Mouse (Mus musculus): ENCODE results near the gene Slc25a22. TPM values are rescaled to one million over a fixed set of nuclear protein-coding genes. Genes with fewer than 3 reads are reported as not detected.

Gene Slc25a22
- polyA plus RNA-seq, 1 experiment = 16.2 TPM

- H3K79me2 ChIP-seq (ENCODE audit: control insufficient read depth, insufficient read depth) = no peaks in the 10 kb centered on the region
- no peak overlapping the region for H3ac ChIP-seq (ENCODE audit: control insufficient read depth, insufficient read length, low read depth)
- no peaks in the 10 kb centered on the region for H3K27me3 ChIP-seq (ENCODE audit: control insufficient read depth, insufficient read depth, insufficient read length)
- no peaks in the 10 kb centered on the region for H3K79me3 ChIP-seq (ENCODE audit: low read depth)
- H3K4me3 ChIP-seq (ENCODE audit: insufficient read depth, poor library complexity, severe bottlenecking) = no peak overlapping the region
- no peaks in the 10 kb centered on the region for H3K36me3 ChIP-seq (ENCODE audit: control insufficient read depth, insufficient read depth)
- TF ChIP-seq MYOD1 (IDR thresholded peaks at IDR 0.05; ENCODE audit: control insufficient read depth, insufficient read length, low read depth) (no peak), CTCF (IDR thresholded peaks at IDR 0.05; ENCODE audit: control insufficient read depth, insufficient read depth, insufficient read length) (no peak), MAX (IDR thresholded peaks at IDR 0.05) (no peak), CEBPB (IDR thresholded peaks at IDR 0.05; ENCODE audit: low read depth) (no peak)
These were observed 17.5 kb downstream of the Slc25a22 start for GRCm38 (mm10) chr7:141420030-141420702.

GRCm38 (mm10) chr7:141418970-141419369 lies 18.7 kb downstream of the Slc25a22 start:
- Histone ChIP-seq H3K36me3 (ENCODE audit: control insufficient read depth, insufficient read depth) (no peaks in the 10 kb centered on the region), H3K79me2 (ENCODE audit: control insufficient read depth, insufficient read depth) (no peaks in the 10 kb centered on the region), H3K4me3 (ENCODE audit: insufficient read depth, poor library complexity, severe bottlenecking) (no peak overlapping the region), H3ac (ENCODE audit: control insufficient read depth, insufficient read length, low read depth) (no peak overlapping the region), H3K27me3 (ENCODE audit: control insufficient read depth, insufficient read depth, insufficient read length) (no peaks in the 10 kb centered on the region), H3K79me3 (ENCODE audit: low read depth) (no peaks in the 10 kb centered on the region)
- TF ChIP-seq MYOG (IDR thresholded peaks at IDR 0.05; ENCODE audit: control insufficient read depth, extremely low read depth, insufficient read length) = no peak
- TF ChIP-seq CEBPB (IDR thresholded peaks at IDR 0.05; ENCODE audit: low read depth) = no peak
- no peak for TF ChIP-seq MYOD1 (IDR thresholded peaks at IDR 0.05; ENCODE audit: control insufficient read depth, insufficient read length, low read depth)

- Histone ChIP-seq H3K27me3 (ENCODE audit: control insufficient read depth, insufficient read depth, insufficient read length) (no peaks in the 10 kb centered on the region), H3ac (ENCODE audit: control insufficient read depth, insufficient read length, low read depth) (no peak overlapping the region), H3K36me3 (ENCODE audit: control insufficient read depth, insufficient read depth) (no peaks in the 10 kb centered on the region), H3K79me3 (ENCODE audit: low read depth) (no peaks in the 10 kb centered on the region), H3K79me2 (ENCODE audit: control insufficient read depth, insufficient read depth) (peaks cover 8% of the 10 kb centered on the region), H3K4me3 (ENCODE audit: insufficient read depth, poor library complexity, severe bottlenecking) (no peak overlapping the region)
- TF ChIP-seq CTCF (IDR thresholded peaks at IDR 0.05; ENCODE audit: control insufficient read depth, insufficient read depth, insufficient read length) (no peak), USF1 (IDR thresholded peaks at IDR 0.05; ENCODE audit: low read depth) (no peak), MAX (IDR thresholded peaks at IDR 0.05) (no peak), CEBPB (IDR thresholded peaks at IDR 0.05; ENCODE audit: low read depth) (no peak), MYOG (IDR thresholded peaks at IDR 0.05; ENCODE audit: control insufficient read depth, extremely low read depth, insufficient read length) (no peak), MYOD1 (IDR thresholded peaks at IDR 0.05; ENCODE audit: control insufficient read depth, insufficient read length, low read depth) (no peak), FOSL1 (IDR thresholded peaks at IDR 0.05; ENCODE audit: insufficient read depth, low read length, poor library complexity, severe bottlenecking) (no peak)
These were observed 19.7 kb downstream of the Slc25a22 start for GRCm38 (mm10) chr7:141417731-141418681.

GRCm38 (mm10) chr7:141416144-141416841 lies 21.4 kb downstream of the Slc25a22 start:
- H3K36me3 ChIP-seq (ENCODE audit: control insufficient read depth, insufficient read depth) = no peaks in the 10 kb centered on the region
- H3K27me3 ChIP-seq (ENCODE audit: control insufficient read depth, insufficient read depth, insufficient read length) = no peaks in the 10 kb centered on the region
- no peaks in the 10 kb centered on the region for H3K79me3 ChIP-seq (ENCODE audit: low read depth)
- TF ChIP-seq CEBPB (IDR thresholded peaks at IDR 0.05; ENCODE audit: low read depth) (no peak), MAX (IDR thresholded peaks at IDR 0.05) (no peak), MYOD1 (IDR thresholded peaks at IDR 0.05; ENCODE audit: control insufficient read depth, insufficient read length, low read depth) (no peak), CTCF (IDR thresholded peaks at IDR 0.05; ENCODE audit: control insufficient read depth, insufficient read depth, insufficient read length) (no peak), USF1 (IDR thresholded peaks at IDR 0.05; ENCODE audit: low read depth) (no peak), FOSL1 (IDR thresholded peaks at IDR 0.05; ENCODE audit: insufficient read depth, low read length, poor library complexity, severe bottlenecking) (no peak), MYOG (IDR thresholded peaks at IDR 0.05; ENCODE audit: control insufficient read depth, extremely low read depth, insufficient read length) (no peak)
- H3ac ChIP-seq (ENCODE audit: control insufficient read depth, insufficient read length, low read depth) = no peak overlapping the region
- H3K4me3 ChIP-seq (ENCODE audit: insufficient read depth, poor library complexity, severe bottlenecking) = no peak overlapping the region
- H3K79me2 ChIP-seq (ENCODE audit: control insufficient read depth, insufficient read depth) = peaks cover 11% of the 10 kb centered on the region

GRCm38 (mm10) chr7:141413809-141414584 lies 23.7 kb downstream of the Slc25a22 start, which contains the start of gene Gatd1:
Gene Gatd1, minus strand, starts transcription at chr7:141414136.
- TF ChIP-seq FOSL1 (IDR thresholded peaks at IDR 0.05; ENCODE audit: insufficient read depth, low read length, poor library complexity, severe bottlenecking) = no peak
- no peak for TF ChIP-seq CEBPB (IDR thresholded peaks at IDR 0.05; ENCODE audit: low read depth)
- TF ChIP-seq CTCF (IDR thresholded peaks at IDR 0.05; ENCODE audit: control insufficient read depth, insufficient read depth, insufficient read length) = no peak
- no peak for TF ChIP-seq MYOG (IDR thresholded peaks at IDR 0.05; ENCODE audit: control insufficient read depth, extremely low read depth, insufficient read length)
- TF ChIP-seq MAX (IDR thresholded peaks at IDR 0.05) = no peak
- TF ChIP-seq USF1 (IDR thresholded peaks at IDR 0.05; ENCODE audit: low read depth) = no peak
- no peak for TF ChIP-seq MYOD1 (IDR thresholded peaks at IDR 0.05; ENCODE audit: control insufficient read depth, insufficient read length, low read depth)

More at GRCm38 (mm10) chr7:141413809-141414584, 23.7 kb downstream of the Slc25a22 start, which contains the start of gene Gatd1:
- peak within 1 kb of the TSS; percentile 78 for H3ac ChIP-seq (ENCODE audit: control insufficient read depth, insufficient read length, low read depth)
- no peaks in the 10 kb centered on the region for H3K79me3 ChIP-seq (ENCODE audit: low read depth)
- peaks cover 11% of the 10 kb centered on the region for H3K79me2 ChIP-seq (ENCODE audit: control insufficient read depth, insufficient read depth)
- H3K36me3 ChIP-seq (ENCODE audit: control insufficient read depth, insufficient read depth) = no peaks in the 10 kb centered on the region
- H3K4me3 ChIP-seq (ENCODE audit: insufficient read depth, poor library complexity, severe bottlenecking) = peak within 1 kb of the TSS; percentile 59
- no peaks in the 10 kb centered on the region for H3K27me3 ChIP-seq (ENCODE audit: control insufficient read depth, insufficient read depth, insufficient read length)
